In the genomic region with DNA sequence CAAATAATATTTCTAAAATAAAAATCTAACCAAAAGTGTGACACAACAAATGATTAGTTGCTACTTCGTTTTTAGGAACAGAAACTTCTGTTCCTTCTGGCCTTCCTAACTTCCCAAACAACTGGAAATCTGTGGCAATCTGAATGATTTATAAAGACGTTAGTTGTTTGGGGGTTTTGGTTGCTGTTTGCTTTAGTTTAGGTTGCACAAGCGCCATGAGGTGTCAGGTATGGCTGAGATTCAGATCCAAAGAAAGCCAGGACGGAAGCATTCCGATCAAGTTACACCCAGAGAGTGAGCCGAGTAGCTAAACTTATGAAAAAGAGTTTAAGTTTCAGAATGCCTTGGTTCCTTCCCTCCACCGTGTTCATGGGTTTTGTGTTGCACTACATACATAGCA, we compare ENCODE assay signal across 22 mouse cellular contexts.
DNase-seq lines count a peak whose midpoint lies in the region; ATAC-seq and TF ChIP-seq lines count a peak whose summit lies in the region.
"Had no signal": no experiment of that assay in that cellular context is flagged by ENCODE, and none has a peak within 500 bp of the region (broad histone marks: within the 10 kb centered on the region; RNA-seq: fewer than 3 reads in every experiment).

No protein-coding gene starts in this region.

- whole genome bisulfite sequencing in liver, adult 2 months, result 18% methylated on average over 7 of the region's 7 CpGs
- WGBS in liver, embryonic 12.5 days (ENCODE audit: insufficient replicate concordance), result 66% methylated on average over 7 of the region's 7 CpGs

- no peaks in the 10 kb centered on the region for H3K36me3 ChIP-seq in liver, adult 2 months (ENCODE audit: control insufficient read depth, insufficient read depth, low read length)
- H3K36me3 ChIP-seq in liver, embryonic 12.5 days, result no peaks in the 10 kb centered on the region
- H3K36me3 ChIP-seq: embryonic facial prominence, embryonic 15.5 days; forebrain, embryonic 15.5 days; G1E; hindbrain, embryonic 10.5 days had no signal

- H3K4me3 ChIP-seq in liver, adult 2 months (ENCODE audit: insufficient read depth, low read depth, low read length), result no peak overlapping the region
- H3K4me3 ChIP-seq in liver, embryonic 12.5 days, result no peak overlapping the region
- H3K4me3 ChIP-seq: embryonic facial prominence, embryonic 15.5 days; erythroblast, embryonic 14.5 days; forebrain, embryonic 15.5 days; heart, adult 2 months; hindbrain, embryonic 10.5 days had no signal

- no peaks in the 10 kb centered on the region for H3K9me3 ChIP-seq in liver, embryonic 12.5 days (replicated peaks)
- H3K9me3 ChIP-seq: embryonic facial prominence, embryonic 15.5 days; forebrain, embryonic 15.5 days; G1E; hindbrain, embryonic 10.5 days had no signal

- no peak overlapping the region for H3K9ac ChIP-seq in liver, adult 2 months (ENCODE audit: low read depth, low read length)
- H3K9ac ChIP-seq in liver, embryonic 12.5 days, result no peak overlapping the region
- H3K9ac ChIP-seq: embryonic facial prominence, embryonic 15.5 days; forebrain, embryonic 15.5 days; hindbrain, embryonic 14.5 days had no signal

- no peak for TF ChIP-seq CTCF in liver, adult 2 months (IDR thresholded peaks at IDR 0.05; ENCODE audit: low read depth, low read length)

- H3K27me3 ChIP-seq in liver, adult 2 months (ENCODE audit: control insufficient read depth, insufficient read depth, low read length), result no peaks in the 10 kb centered on the region
- no peaks in the 10 kb centered on the region for H3K27me3 ChIP-seq in liver, embryonic 12.5 days (replicated peaks)
- H3K27me3 ChIP-seq: embryonic facial prominence, embryonic 15.5 days; forebrain, embryonic 15.5 days had no signal

- H3K79me2 ChIP-seq in liver, adult 2 months (ENCODE audit: control insufficient read depth, insufficient read depth, low read length), result no peaks in the 10 kb centered on the region

- peaks cover 24% of the 10 kb centered on the region for H3K4me1 ChIP-seq in liver, adult 2 months (ENCODE audit: control insufficient read depth, insufficient read depth, low read length)
- no peaks in the 10 kb centered on the region for H3K4me1 ChIP-seq in liver, embryonic 12.5 days
- H3K4me1 ChIP-seq: hindbrain, embryonic 10.5 days had no signal

- H3K4me2 ChIP-seq in liver, embryonic 12.5 days, result no peak overlapping the region
- H3K4me2 ChIP-seq: embryonic facial prominence, embryonic 15.5 days; forebrain, embryonic 15.5 days; heart, embryonic 11.5 days; hindbrain, embryonic 14.5 days had no signal

- no peak for TF ChIP-seq POLR2A in liver, adult 2 months (IDR thresholded peaks at IDR 0.05; ENCODE audit: extremely low read depth, insufficient read depth, low read length)

- H3K27ac ChIP-seq in liver, adult 2 months (replicated peaks; ENCODE audit: insufficient read depth, low read depth, low read length), result peak overlapping the region; percentile 80
- H3K27ac ChIP-seq in liver, embryonic 12.5 days, result no peak overlapping the region
- H3K27ac ChIP-seq: embryonic facial prominence, embryonic 15.5 days; forebrain, embryonic 15.5 days; heart, adult 2 months; hindbrain, embryonic 10.5 days; hindbrain, embryonic 14.5 days had no signal

- ATAC-seq in liver, embryonic 12.5 days, result no peak
- ATAC-seq: CD4-positive, CD25-positive, alpha-beta regulatory T cell, adult 4 months had no signal

- peak; percentile 40 for DNase-seq in gastrocnemius, adult 18-20 months (ENCODE audit: low spot score)
- no peak for DNase-seq in gastrocnemius, postnatal 10 days
- peak; percentile 72 for DNase-seq in liver, adult 2 months (ENCODE audit: extremely low read depth, low read depth, low spot score)
- peak; percentile 46 for DNase-seq in fibroblast of lung, adult 2 months (ENCODE audit: low read depth)
- DNase-seq in lung, postnatal 10 days, result peak; percentile 51
- no peak for DNase-seq in spleen, adult 18-20 months
- no peak for DNase-seq in spleen, postnatal 14 days (ENCODE audit: low spot score in 2 of 2)
- DNase-seq: adrenal gland, adult 8-10 months; B cell, adult 2 months; cerebellum, adult 8-10 months; embryo, embryonic 11 days; gastrocnemius, postnatal 36 days; heart, adult 2 months had no signal

Comparison
In these comparisons a context has a peak if more than half of its experiments do, and no peak if none do; other contexts are left out.
1. DNase-seq: peak in gastrocnemius, adult 18-20 months (single experiment), liver, adult 2 months (single experiment), fibroblast of lung, adult 2 months (single experiment) and lung, postnatal 10 days (single experiment); none in gastrocnemius, postnatal 10 days (single experiment), spleen, adult 18-20 months (0 of 2) and spleen, postnatal 14 days (0 of 2).